Mouse (Mus musculus): ENCODE data around the gene Ech1.
A peak's percentile ranks its signal among the peaks of the same experiment; 100 is the strongest.

Ech1 gene

DNA sequence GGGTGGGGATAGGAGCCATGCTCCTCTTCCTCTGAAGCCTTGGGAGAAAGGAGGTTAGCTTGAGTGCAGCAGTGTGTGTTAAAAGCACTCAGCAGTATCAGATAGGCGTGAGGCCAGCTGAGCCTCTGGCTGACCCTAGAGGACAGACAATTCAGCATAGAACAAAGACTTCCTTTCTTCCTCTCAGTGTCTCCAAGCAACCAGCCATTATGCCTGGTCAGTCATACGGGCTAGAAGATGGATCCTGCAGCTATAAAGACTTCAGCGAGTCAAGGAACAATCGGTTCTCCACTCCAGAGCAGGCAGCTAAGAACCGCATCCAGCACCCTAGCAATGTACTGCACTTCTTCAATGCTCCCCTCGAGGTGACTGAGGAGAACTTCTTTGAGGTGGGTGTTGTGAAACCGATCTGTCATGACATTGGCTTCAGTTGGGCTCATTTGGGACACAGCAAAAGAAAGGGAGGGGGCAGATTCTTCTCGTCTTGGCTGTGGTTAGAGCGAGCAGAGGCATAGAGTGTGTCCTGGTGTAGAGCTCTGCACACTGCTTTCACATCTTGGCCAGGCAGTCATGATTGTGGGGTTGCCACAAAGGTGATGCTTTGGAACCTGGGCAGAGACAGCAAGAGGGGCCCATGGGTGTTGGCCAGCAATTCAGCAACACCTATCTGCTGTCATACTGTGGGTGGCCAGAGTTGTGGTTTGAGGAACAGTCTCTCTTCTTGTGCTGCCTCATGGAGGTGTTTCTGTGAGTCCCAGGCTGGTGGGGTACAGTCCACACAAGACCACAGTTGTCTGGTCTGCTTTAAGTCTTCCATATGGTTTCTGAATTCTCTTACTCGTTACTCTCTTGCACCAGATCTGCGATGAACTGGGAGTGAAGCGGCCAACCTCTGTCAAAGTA lies 4.4 kb upstream of the Ech1 start:
- no peak for DNase-seq (ENCODE audit: low spot score in 2 of 2)

DNA sequence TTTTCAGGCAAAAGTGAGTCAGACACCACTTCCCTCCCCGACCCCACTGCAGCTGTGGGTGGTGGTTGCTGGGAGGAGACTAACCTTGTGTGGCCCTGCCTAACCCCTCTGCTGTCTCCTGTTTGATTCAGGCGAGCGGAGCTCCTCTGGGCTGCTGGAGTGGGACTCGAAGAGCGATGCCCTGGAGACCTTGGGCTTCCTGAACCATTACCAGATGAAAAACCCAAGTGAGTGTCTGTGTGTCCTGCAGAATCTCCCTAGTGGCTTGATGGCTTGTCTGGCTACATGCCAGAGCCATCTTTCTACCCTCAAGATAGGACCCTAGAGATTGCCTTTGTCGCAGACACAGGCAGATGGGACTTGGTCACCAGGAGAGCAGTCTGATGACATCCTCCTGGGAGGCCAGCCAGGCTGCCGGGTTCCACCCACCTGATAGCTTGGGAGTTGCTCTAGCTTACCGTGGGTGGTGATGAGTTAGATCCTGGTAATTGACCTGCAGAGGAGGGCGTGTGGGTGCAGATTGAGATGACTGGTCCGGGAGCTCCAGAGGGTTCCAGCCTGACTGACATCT lies 3.7 kb upstream of the Ech1 start:
- peak in 1 of 2 experiments; percentile 24 for DNase-seq (ENCODE audit: low spot score in 2 of 2)

GRCm38 (mm10) chr7:28822556-28822955 lies 2.5 kb upstream of the Ech1 start:
- no peak for DNase-seq (ENCODE audit: low spot score in 2 of 2)

DNA sequence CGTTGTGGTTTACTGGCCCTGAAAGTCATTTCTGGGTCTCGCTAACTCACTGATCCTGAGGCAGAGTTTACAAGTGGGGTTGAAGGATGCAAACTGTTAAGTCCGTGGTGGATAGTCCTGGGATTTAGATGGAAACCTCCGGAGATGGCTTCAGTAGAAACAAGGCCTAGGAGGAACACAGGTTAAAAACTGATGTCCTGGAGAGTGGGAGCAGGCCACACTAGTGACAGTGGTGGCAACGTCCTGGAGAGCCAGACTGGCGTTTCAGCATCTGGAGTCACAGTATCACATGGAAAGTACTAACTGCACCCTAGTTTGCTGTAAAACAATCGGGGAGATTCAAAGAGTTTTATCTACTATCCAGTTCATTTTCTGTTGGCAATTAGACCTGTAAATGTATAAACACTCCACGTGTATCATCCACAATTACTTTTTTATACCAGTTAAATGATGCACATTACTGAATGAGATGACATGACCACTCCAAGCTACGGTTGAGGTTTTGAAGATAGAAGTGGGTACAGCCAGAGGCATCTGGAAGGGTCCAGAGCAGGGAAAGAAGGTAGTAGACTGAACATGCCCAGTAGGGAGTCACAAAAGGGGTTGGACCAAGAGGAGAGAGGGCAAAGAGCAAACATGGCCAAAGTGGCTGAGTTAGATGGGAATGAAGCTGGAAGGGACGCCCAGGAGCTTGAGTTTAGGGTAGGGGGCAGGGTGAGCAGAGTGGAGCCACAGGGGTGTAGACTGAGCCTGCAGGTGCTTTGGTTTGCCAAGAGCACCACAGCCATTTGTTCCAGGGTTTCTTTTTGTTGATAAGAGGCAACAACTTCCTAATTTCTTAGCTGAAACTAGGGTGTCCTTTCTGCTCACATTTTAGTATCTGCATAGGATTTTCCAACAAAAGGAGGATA lies 1.8 kb upstream of the Ech1 start:
- no peak for DNase-seq (ENCODE audit: low spot score in 2 of 2)

- DNase-seq (ENCODE audit: low spot score in 2 of 2): no peak
These were observed 1.1 kb upstream of the Ech1 start for GRCm38 (mm10) chr7:28823932-28824331.

DNA sequence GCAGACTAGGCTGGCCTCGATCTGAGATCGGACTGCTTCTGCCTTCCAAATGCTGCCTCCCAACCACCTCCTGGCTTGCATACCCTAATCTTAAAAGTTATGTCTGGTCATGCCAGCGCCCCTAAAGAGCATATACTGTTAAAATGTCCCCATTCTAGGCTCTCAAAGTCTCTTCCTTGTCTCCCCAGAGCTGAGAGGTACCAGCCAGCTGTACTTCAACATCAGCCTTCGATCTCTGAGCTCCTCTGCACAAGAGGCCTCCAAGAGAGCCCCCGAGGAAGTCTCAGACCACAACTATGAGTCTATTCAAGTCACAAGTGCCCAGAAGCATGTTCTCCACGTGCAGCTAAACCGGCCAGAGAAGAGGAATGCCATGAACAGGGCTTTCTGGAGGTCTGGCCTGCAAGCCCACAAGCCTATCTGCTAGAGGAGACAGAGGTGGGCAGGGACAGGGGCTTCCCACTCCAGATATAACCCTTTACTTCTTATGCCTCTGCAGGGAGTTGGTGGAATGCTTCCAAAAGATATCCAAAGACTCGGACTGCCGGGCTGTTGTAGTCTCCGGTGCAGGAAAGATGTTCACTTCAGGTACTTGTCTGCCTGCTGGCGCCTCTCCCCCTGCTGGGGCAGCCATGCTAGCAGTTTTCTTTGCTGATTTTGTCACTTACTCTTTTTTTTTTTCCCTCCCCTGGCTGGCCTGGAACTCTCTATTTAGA lies 827 bp downstream of the Ech1 start:
- peak in 1 of 2 experiments; percentile 22 for DNase-seq (ENCODE audit: low spot score in 2 of 2)

- no peak for DNase-seq (ENCODE audit: low spot score in 2 of 2)
These were observed 1.4 kb downstream of the Ech1 start for GRCm38 (mm10) chr7:28826402-28826772.

- no peak for DNase-seq (ENCODE audit: low spot score in 2 of 2)
These were observed 2.3 kb downstream of the Ech1 start for GRCm38 (mm10) chr7:28827338-28827737.

DNA sequence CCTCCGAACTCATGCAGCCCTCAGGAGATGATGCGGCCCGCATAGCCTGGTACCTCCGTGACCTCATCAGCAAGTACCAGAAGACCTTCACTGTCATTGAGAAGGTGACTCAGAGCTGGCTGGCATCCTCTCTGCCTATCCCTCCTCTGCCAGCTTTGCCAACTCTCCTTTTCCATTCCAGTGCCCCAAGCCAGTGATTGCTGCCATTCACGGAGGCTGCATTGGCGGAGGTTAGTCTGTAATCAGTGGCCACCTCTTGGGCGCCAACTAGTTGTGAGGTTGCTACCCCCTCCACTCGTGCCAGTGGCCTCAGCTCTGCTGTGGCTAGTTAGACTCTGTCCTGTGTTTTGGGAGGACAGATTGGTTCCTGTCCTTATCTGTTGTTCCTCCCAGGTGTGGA lies 4.8 kb downstream of the Ech1 start:
- DNase-seq (ENCODE audit: low spot score in 2 of 2): no peak

DNA sequence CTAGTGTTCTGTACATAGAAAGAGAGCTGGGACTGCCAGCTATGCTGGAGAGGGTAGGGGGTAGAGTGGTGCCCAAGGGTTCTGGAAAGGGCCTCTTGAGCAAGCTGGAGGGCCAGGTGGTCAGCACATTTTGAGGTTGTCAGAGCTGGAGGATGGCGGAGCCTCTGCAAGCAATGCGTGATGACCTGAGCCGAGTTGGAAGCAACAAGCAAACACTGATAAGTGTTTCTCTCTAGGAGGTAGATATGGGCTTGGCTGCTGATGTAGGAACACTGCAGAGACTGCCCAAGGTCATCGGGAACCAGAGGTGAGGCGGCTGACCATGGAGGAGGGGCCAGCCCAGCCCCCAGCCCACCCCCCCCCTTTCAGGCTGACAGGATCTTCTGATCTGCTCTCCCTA lies 6.0 kb downstream of the Ech1 start:
- DNase-seq (ENCODE audit: low spot score in 2 of 2): no peak

GRCm38 (mm10) chr7:28831411-28832125 lies 6.6 kb downstream of the Ech1 start:
- DNase-seq (ENCODE audit: low spot score in 2 of 2): no peak

- no peak for DNase-seq (ENCODE audit: low spot score in 2 of 2)
These were observed 7.1 kb downstream of the Ech1 start for GRCm38 (mm10) chr7:28832137-28832536.

DNA sequence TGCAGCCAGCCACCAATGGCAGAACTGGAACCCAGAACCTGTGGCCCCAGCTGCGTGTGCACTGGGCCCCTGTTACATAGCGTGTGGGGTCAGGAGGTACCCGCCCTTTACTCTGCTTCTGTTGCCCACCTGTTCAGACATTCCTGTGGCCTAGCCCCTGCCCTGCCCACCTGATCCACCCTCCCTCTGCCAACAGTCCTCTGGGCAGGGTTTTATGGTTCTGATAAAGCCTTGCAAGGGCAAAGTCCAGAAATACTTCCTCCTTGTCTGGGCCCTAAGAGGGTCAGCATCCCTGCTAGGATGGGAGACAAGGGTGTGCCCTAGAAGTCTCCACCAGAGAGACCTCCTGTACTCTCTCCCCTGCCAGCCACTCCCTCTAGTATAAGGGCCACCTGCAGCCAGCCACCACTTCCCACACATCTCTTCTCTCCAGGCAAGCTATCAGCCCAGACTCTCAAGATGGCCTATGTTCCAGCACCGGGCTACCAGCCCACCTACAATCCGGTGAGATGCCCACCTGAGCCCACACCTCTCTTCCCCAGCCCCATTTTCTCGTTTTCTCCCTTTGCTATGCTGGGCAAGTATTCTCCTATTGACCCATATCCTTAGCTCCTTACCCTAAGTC lies 8.8 kb downstream of the Ech1 start, which contains the start of gene Lgals4:
TSS of gene Lgals4 (plus strand) at position 132 of the 625 bp plus-strand sequence.
- no peak for DNase-seq (ENCODE audit: low spot score in 2 of 2)

- no peak for DNase-seq (ENCODE audit: low spot score in 2 of 2)
These were observed 11.9 kb downstream of the Ech1 start for GRCm38 (mm10) chr7:28836936-28837335.

DNA sequence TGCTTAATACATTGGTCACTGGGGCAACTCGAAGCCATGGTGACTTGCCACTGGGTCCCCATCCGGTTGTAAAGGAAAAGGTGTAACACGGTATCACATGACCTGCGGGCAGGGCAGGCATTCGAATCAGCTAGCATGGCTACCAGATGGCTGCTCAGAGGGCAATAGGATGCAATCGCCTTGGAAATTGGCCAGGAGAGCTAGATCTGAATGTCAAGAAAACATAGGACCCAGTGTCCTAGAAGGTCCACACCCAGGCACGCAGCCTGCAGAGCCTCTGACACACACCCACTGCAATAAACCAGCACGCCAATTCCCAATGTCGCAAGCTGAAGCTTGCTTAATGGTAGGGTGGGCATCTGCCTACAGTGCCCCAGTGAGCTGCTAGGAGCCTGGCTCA lies 13.3 kb downstream of the Ech1 start:
- no peak for DNase-seq (ENCODE audit: low spot score in 2 of 2)

DNA sequence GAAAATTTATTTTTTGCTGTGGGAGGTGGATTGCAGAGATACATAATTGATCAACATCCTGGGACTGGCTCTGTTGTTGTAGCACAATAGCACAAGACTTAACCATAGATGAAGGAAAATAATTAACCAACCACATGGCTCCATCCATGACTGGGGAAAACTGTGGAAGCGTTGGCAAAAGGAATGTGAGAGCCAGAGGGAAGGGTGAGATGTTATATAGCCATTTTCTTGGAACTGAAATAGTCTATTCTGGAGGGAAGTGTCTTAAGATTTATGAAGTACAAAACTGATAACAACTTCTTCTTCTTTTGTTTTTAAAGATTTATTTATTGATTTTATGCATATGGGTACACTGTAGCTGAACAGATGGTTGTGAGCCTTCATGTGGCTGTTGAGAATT lies 22.3 kb downstream of the Ech1 start:
- DNase-seq (ENCODE audit: low spot score in 2 of 2): no peak

DNA sequence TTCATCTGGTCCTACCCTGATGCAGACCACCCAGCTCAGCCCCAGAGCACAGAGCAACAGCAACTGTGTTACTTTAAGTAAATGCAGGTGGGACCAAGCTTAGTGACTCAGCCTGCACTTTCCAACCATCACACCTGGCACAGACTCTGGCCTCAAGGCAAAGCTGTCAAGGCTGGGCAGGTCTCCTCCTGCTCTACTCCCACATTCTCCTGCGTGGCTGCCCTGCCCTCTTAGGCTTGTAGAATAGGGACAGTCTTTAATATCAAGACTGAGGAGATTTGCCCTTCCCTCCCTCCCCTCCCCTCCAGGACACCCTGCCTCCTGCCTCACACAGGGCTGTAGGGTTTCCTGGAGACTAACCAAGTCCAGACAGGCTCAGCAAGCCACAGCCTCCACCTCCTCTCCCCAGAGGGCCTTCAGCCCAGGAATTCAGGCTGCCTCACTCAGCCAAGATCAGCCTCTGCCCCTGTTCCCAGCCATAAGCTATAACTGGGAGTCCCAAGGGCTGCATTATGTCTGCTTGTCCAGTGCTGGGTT lies 24.8 kb downstream of the Ech1 start:
- DNase-seq (ENCODE audit: low spot score in 2 of 2): no peak

DNA sequence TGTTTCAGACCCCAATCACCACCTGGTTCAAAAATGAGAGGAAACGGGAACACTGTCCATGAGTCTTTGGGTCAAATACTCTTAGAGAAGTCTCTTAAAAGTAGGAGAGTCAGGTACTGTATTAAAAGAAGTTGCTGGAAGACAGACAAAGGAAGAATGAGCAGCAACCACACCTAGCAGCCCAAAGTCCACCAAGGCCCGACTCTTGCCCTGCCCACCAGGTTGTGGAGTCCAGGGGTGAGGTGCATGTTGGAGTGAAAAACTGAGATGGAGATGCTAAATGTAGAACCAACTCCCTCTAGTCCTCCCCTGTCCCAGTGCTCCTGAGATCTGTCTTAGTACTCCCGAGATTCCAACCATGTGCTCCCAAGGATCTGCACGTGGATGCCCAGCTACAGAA lies 25.6 kb downstream of the Ech1 start:
- no peak for DNase-seq (ENCODE audit: low spot score in 2 of 2)

- no peak for DNase-seq (ENCODE audit: low spot score in 2 of 2)
These were observed 34.9 kb downstream of the Ech1 start for GRCm38 (mm10) chr7:28859953-28860352.

GRCm38 (mm10) chr7:28860898-28861297 lies 35.9 kb downstream of the Ech1 start:
- DNase-seq (ENCODE audit: low spot score in 2 of 2): no peak
